Mouse (Mus musculus) thymus, postnatal 36 days (tissue): ENCODE measurements around the gene Hand1.
A peak's percentile ranks its signal among the peaks of the same experiment; 100 is the strongest.

Experiments used
- DNase-seq, 2 experiments: peaks; one replicate each; pipeline ENCODE4 v3.0.0; 2022; ENCODE audit warnings: mixed read lengths in 2 of 2

The Hand1 gene

GRCm38 (mm10) chr11:57800971-57801765 lies 31.4 kb downstream of the Hand1 start, which contains the start of gene Sap30l:
Gene Sap30l (plus strand): TSS chr11:57801637.
- DNase-seq, result peak; percentile 97 to 98

GRCm38 (mm10) chr11:57800266-57800951 lies 32.2 kb downstream of the Hand1 start:
- DNase-seq, result no peak

GRCm38 (mm10) chr11:57799456-57799855 lies 33.2 kb downstream of the Hand1 start:
- DNase-seq, result no peak

GRCm38 (mm10) chr11:57797828-57798227 lies 34.8 kb downstream of the Hand1 start:
- DNase-seq, result no peak

- no peak for DNase-seq
Observed at GRCm38 (mm10) chr11:57795086-57795485, 37.5 kb downstream of the Hand1 start.

GRCm38 (mm10) chr11:57790866-57791535 lies 41.6 kb downstream of the Hand1 start:
- no peak for DNase-seq

- peak; percentile 65 for DNase-seq
Observed at GRCm38 (mm10) chr11:57787913-57788312, 44.7 kb downstream of the Hand1 start.

GRCm38 (mm10) chr11:57786616-57787418 lies 45.8 kb downstream of the Hand1 start:
- no peak for DNase-seq

GRCm38 (mm10) chr11:57779824-57780223 lies 52.8 kb downstream of the Hand1 start:
- no peak for DNase-seq
